Mouse (Mus musculus) heart, embryonic 14.5 days (tissue): ENCODE measurements at regions not wholly inside any gene's neighbourhood (a gene's known extent, or its start where the extent isn't known, plus 50 kb on each side); places are given as distances from the start of the nearest gene placed in this dataset.

Experiments used
- ATAC-seq: fragments of 200-750 bp; cut with Nextera tagmentation; 2 replicates; pipeline ENCODE4 v1.8.0; 2017; ENCODE audit warnings: low read depth, moderate TSS enrichment; ENCODE audit not compliant: insufficient number of reproducible peaks, insufficient read depth, low FRiP score
- H3K27ac ChIP-seq, 2 experiments: fragments of 200-500 bp in 1 of 2; fragments of 300-500 bp in 1 of 2; sonication (generic) in 1 of 2; replicated peaks in 1 of 2; 2 replicates each; pipeline ENCODE4 v1.5.1; 2012 to 2014; ENCODE audit warnings: low read depth in 2 of 2, low read length in 2 of 2, control low read depth in 1 of 2, mild to moderate bottlenecking in 1 of 2, mixed read lengths in 1 of 2; ENCODE audit not compliant: control insufficient read depth in 1 of 2, insufficient read depth in 1 of 2
- H3K27me3 ChIP-seq: fragments of 300-500 bp; sonication (generic); 2 replicates; pipeline ENCODE4 v1.6.1; 2014; ENCODE audit warnings: mild to moderate bottlenecking, low read length, control low read depth; ENCODE audit not compliant: control insufficient read depth, insufficient read depth
- H3K36me3 ChIP-seq: fragments of 300-500 bp; sonication (generic); 2 replicates; pipeline ENCODE4 v1.6.1; 2014; ENCODE audit warnings: mild to moderate bottlenecking, control low read depth, low read length, mixed read lengths; ENCODE audit not compliant: control insufficient read depth, insufficient read depth
- H3K4me1 ChIP-seq, 2 experiments: fragments of 200-500 bp in 1 of 2; fragments of 300-500 bp in 1 of 2; sonication (generic) in 1 of 2; 2 replicates each; pipeline ENCODE4 v1.6.1; 2012 to 2014; ENCODE audit warnings: low read length in 2 of 2, control low read depth in 1 of 2, mixed read lengths in 1 of 2; ENCODE audit not compliant: control insufficient read depth in 2 of 2, insufficient read depth in 2 of 2
- H3K4me2 ChIP-seq: fragments of 300-500 bp; sonication (generic); 2 replicates; pipeline ENCODE4 v1.6.1; 2014; ENCODE audit warnings: mild to moderate bottlenecking, low read length
- H3K4me3 ChIP-seq, 2 experiments: fragments of 200-500 bp in 1 of 2; fragments of 300-500 bp in 1 of 2; sonication (generic) in 1 of 2; 2 replicates each; pipeline ENCODE4 v1.5.1; 2012 to 2014; ENCODE audit warnings: low read length in 2 of 2, mild to moderate bottlenecking in 2 of 2, control low read depth in 1 of 2, low read depth in 1 of 2, moderate library complexity in 1 of 2; ENCODE audit not compliant: control insufficient read depth in 1 of 2, insufficient read depth in 1 of 2
- H3K9ac ChIP-seq: fragments of 300-500 bp; sonication (generic); 2 replicates; pipeline ENCODE4 v1.6.1; 2014; ENCODE audit warnings: mild to moderate bottlenecking, low read length
- H3K9me3 ChIP-seq: fragments of 300-500 bp; sonication (generic); 2 replicates; pipeline ENCODE4 v1.6.1; 2016; ENCODE audit warnings: low read length, control low read depth; ENCODE audit not compliant: control insufficient read depth
- WGBS: fragments of 180-500 bp; shearing (Covaris S2); extraction: QIAGEN DNeasy Blood & Tissue Kit; methylation state at CpG from one replicate; pipeline ENCODE4 v1.1.7; 2014; 5-methylcytosine and 5-hydroxymethylcytosine counted together

GRCm38 (mm10) chr4:148742549-148743413 lies 61.4 kb upstream of the Casz1 start:
- Histone ChIP-seq H3K36me3 (no peaks in the 10 kb centered on the region), H3K4me1 (peaks cover 25 to 38% of the 10 kb centered on the region in 2 experiments), H3K9ac (peak overlapping the region; percentile 73), H3K27me3 (0 out of 2 replicates have a peak, but pooled peaks cover 3% of the 10 kb centered on the region), H3K4me2 (peak overlapping the region; percentile 93), H3K9me3 (no peaks in the 10 kb centered on the region), H3K4me3 (peak overlapping the region; percentile 10 to 57), H3K27ac (no peak overlapping the region)
- 3% methylated on average over 63 of the region's 65 CpGs for WGBS
- 0 out of 2 replicates have a peak, but pooled peaks have one; percentile 5 for ATAC-seq

GRCm38 (mm10) chr4:148743414-148743844 lies 60.8 kb upstream of the Casz1 start:
- H3K4me3 ChIP-seq: no peak overlapping the region; a peak in 2 of 4 replicates
- no peak for ATAC-seq
- H3K9me3 ChIP-seq: no peaks in the 10 kb centered on the region
- H3K36me3 ChIP-seq: no peaks in the 10 kb centered on the region
- H3K27me3 ChIP-seq: 0 out of 2 replicates have a peak, but pooled peaks cover 3% of the 10 kb centered on the region
- peak overlapping the region; percentile 73 for H3K9ac ChIP-seq
- H3K27ac ChIP-seq: no peak overlapping the region
- peak overlapping the region; percentile 93 for H3K4me2 ChIP-seq
- peaks cover 29 to 43% of the 10 kb centered on the region in 2 experiments for H3K4me1 ChIP-seq
- WGBS: 28% methylated on average over 11 of the region's 11 CpGs

GRCm38 (mm10) chr4:148744053-148744452 lies 60.2 kb upstream of the Casz1 start:
- Histone ChIP-seq H3K4me1 (peaks cover 30 to 46% of the 10 kb centered on the region in 2 experiments), H3K9me3 (no peaks in the 10 kb centered on the region), H3K27me3 (0 out of 2 replicates have a peak, but pooled peaks cover 3% of the 10 kb centered on the region), H3K4me3 (no peak overlapping the region), H3K4me2 (no peak overlapping the region), H3K9ac (peak overlapping the region; percentile 30; the same call in 1 of the 2 replicates), H3K36me3 (no peaks in the 10 kb centered on the region), H3K27ac (no peak overlapping the region)
- no peak for ATAC-seq
- WGBS: 66% methylated on average over 8 of the region's 8 CpGs

GRCm38 (mm10) chr4:148746460-148747314 lies 57.5 kb upstream of the Casz1 start:
- H3K4me2 ChIP-seq: peak overlapping the region; percentile 63
- H3K4me3 ChIP-seq: peak overlapping the region; percentile 25 to 40
- peak overlapping the region; percentile 67 for H3K9ac ChIP-seq
- ATAC-seq: 0 out of 2 replicates have a peak, but pooled peaks have one; percentile 17
- no peaks in the 10 kb centered on the region for H3K36me3 ChIP-seq
- peaks cover 26 to 52% of the 10 kb centered on the region in 2 experiments for H3K4me1 ChIP-seq
- 0 out of 2 replicates have a peak, but pooled peaks cover 3% of the 10 kb centered on the region for H3K27me3 ChIP-seq
- WGBS: 28% methylated on average over 23 of the region's 23 CpGs
- H3K27ac ChIP-seq: peak overlapping the region; percentile 94
- no peaks in the 10 kb centered on the region for H3K9me3 ChIP-seq

- 0 out of 2 replicates have a peak, but pooled peaks cover 3% of the 10 kb centered on the region for H3K27me3 ChIP-seq
- H3K27ac ChIP-seq: peak overlapping the region; percentile 34 to 94
- peak overlapping the region; percentile 63 for H3K4me2 ChIP-seq
- peak; percentile 65 for ATAC-seq
- no peak overlapping the region for H3K4me3 ChIP-seq
- peak overlapping the region; percentile 67; the same call in 1 of the 2 replicates for H3K9ac ChIP-seq
- WGBS: 33% methylated on average over 7 of the region's 7 CpGs
- H3K4me1 ChIP-seq: peaks cover 26 to 52% of the 10 kb centered on the region in 2 experiments
- H3K9me3 ChIP-seq: no peaks in the 10 kb centered on the region
- no peaks in the 10 kb centered on the region for H3K36me3 ChIP-seq
These were observed 56.9 kb upstream of the Casz1 start for GRCm38 (mm10) chr4:148747315-148747644.

- ATAC-seq: no peak
- Histone ChIP-seq H3K27me3 (no peaks in the 10 kb centered on the region), H3K36me3 (no peaks in the 10 kb centered on the region), H3K4me1 (peaks cover 23 to 54% of the 10 kb centered on the region in 2 experiments), H3K27ac (peak overlapping the region in 1 of 2 experiments; percentile 65; a peak in 1 of 4 replicates), H3K9ac (peak overlapping the region; percentile 14; the same call in 1 of the 2 replicates), H3K4me3 (no peak overlapping the region), H3K9me3 (no peaks in the 10 kb centered on the region), H3K4me2 (no peak overlapping the region)
- 64% methylated on average over 10 of the region's 10 CpGs for WGBS
These were observed 54.2 kb upstream of the Casz1 start for GRCm38 (mm10) chr4:148750030-148750429.

GRCm38 (mm10) chr4:148751591-148751990 lies 52.6 kb upstream of the Casz1 start:
- no peaks in the 10 kb centered on the region for H3K36me3 ChIP-seq
- H3K4me3 ChIP-seq: no peak overlapping the region
- H3K9me3 ChIP-seq: no peaks in the 10 kb centered on the region
- WGBS: 37% methylated on average over 7 of the region's 7 CpGs
- peak overlapping the region; percentile 10; the same call in 1 of the 2 replicates for H3K9ac ChIP-seq
- peaks cover 21 to 47% of the 10 kb centered on the region in 2 experiments for H3K4me1 ChIP-seq
- peak overlapping the region; percentile 29 to 51; a peak in 3 of 4 replicates for H3K27ac ChIP-seq
- no peaks in the 10 kb centered on the region for H3K27me3 ChIP-seq
- no peak overlapping the region for H3K4me2 ChIP-seq
- ATAC-seq: no peak
